Mouse (Mus musculus) midbrain, embryonic 12.5 days (tissue): Measurements from ENCODE around the gene Alk. TPM values are rescaled to one million over a fixed set of nuclear protein-coding genes. Genes with fewer than 3 reads are reported as not detected.

Source experiments
- ATAC-seq: fragments of 200-750 bp; cut with Nextera tagmentation; 2 replicates; pipeline ENCODE4 v1.8.0; 2017; ENCODE audit warnings: low read depth, moderate TSS enrichment, moderate library complexity; ENCODE audit not compliant: low FRiP score
- H3K27ac ChIP-seq: fragments of 300-500 bp; sonication (generic); replicated peaks from 2 replicates; pipeline ENCODE4 v1.5.1; 2016; ENCODE audit warnings: mild to moderate bottlenecking
- H3K27me3 ChIP-seq: fragments of 300-500 bp; sonication (generic); 2 replicates; pipeline ENCODE4 v1.6.1; 2016; ENCODE audit warnings: mild to moderate bottlenecking
- H3K36me3 ChIP-seq: fragments of 300-500 bp; sonication (generic); 2 replicates; pipeline ENCODE4 v1.6.1; 2016
- H3K4me1 ChIP-seq: fragments of 300-500 bp; sonication (generic); 2 replicates; pipeline ENCODE4 v1.6.1; 2016
- H3K4me2 ChIP-seq: fragments of 300-500 bp; sonication (generic); replicated peaks from 2 replicates; pipeline ENCODE4 v1.6.1; 2016; ENCODE audit warnings: mild to moderate bottlenecking, moderate library complexity
- H3K4me3 ChIP-seq: fragments of 300-500 bp; sonication (generic); 2 replicates; pipeline ENCODE4 v1.5.1; 2016; ENCODE audit warnings: mild to moderate bottlenecking
- H3K9ac ChIP-seq: fragments of 300-500 bp; sonication (generic); replicated peaks from 2 replicates; pipeline ENCODE4 v1.6.1; 2016; ENCODE audit warnings: mild to moderate bottlenecking, moderate library complexity
- H3K9me3 ChIP-seq: fragments of 300-500 bp; sonication (generic); 2 replicates; pipeline ENCODE4 v1.6.1; 2016; ENCODE audit warnings: mild to moderate bottlenecking
- WGBS: fragments of 180-500 bp; shearing (Covaris S2); methylation state at CpG from one replicate; pipeline ENCODE4 v1.1.7; 2016; 5-methylcytosine and 5-hydroxymethylcytosine counted together
- polyA plus RNA-seq: library from polyadenylated mRNA; unstranded; fragments of >200 nt; fragmentation: Nextera tagmentation; extraction: Ambion mirVana; gene quantifications from 2 replicates; pipeline ENCODE4 v1.2.1, GENCODE M21; 2016

Gene Alk
- polyA plus RNA-seq, 1 experiment from 2014 or later: 0.99 TPM

GRCm38 (mm10) chr17:72476956-72477355 lies 127.5 kb downstream of the Alk start:
- 34% methylated on average over 4 of the region's 4 CpGs for WGBS
- H3K27me3 ChIP-seq: no peaks in the 10 kb centered on the region; the same call in 1 of the 2 replicates
- ATAC-seq: no peak
- no peak overlapping the region for H3K27ac ChIP-seq
- H3K9me3 ChIP-seq: no peaks in the 10 kb centered on the region
- H3K36me3 ChIP-seq: no peaks in the 10 kb centered on the region
- no peak overlapping the region for H3K4me3 ChIP-seq
- H3K4me1 ChIP-seq: no peaks in the 10 kb centered on the region; the same call in 1 of the 2 replicates
- H3K4me2 ChIP-seq: no peak overlapping the region
- no peak overlapping the region for H3K9ac ChIP-seq

GRCm38 (mm10) chr17:72474166-72474565 lies 130.3 kb downstream of the Alk start:
- no peaks in the 10 kb centered on the region; the same call in 1 of the 2 replicates for H3K4me1 ChIP-seq
- peak; percentile 47; the same call in 1 of the 2 replicates for ATAC-seq
- 47% methylated on average over 5 of the region's 5 CpGs for WGBS
- H3K9me3 ChIP-seq: no peaks in the 10 kb centered on the region
- no peak overlapping the region for H3K4me2 ChIP-seq
- H3K27ac ChIP-seq: no peak overlapping the region
- H3K36me3 ChIP-seq: no peaks in the 10 kb centered on the region
- H3K9ac ChIP-seq: no peak overlapping the region
- H3K4me3 ChIP-seq: no peak overlapping the region
- H3K27me3 ChIP-seq: peaks cover 4% of the 10 kb centered on the region; the same call in 1 of the 2 replicates

- Histone ChIP-seq H3K27ac (no peak overlapping the region), H3K4me1 (no peaks in the 10 kb centered on the region), H3K27me3 (no peaks in the 10 kb centered on the region), H3K4me2 (no peak overlapping the region), H3K4me3 (no peak overlapping the region), H3K9me3 (no peaks in the 10 kb centered on the region), H3K36me3 (no peaks in the 10 kb centered on the region), H3K9ac (no peak overlapping the region)
- WGBS: 86% methylated on average over 4 of the region's 4 CpGs
- no peak for ATAC-seq
Observed at GRCm38 (mm10) chr17:72448477-72448876, 155.9 kb downstream of the Alk start.

- H3K4me2 ChIP-seq: no peak overlapping the region
- no peaks in the 10 kb centered on the region for H3K9me3 ChIP-seq
- 78% methylated on average over 3 of the region's 3 CpGs for WGBS
- H3K27ac ChIP-seq: no peak overlapping the region
- no peaks in the 10 kb centered on the region for H3K4me1 ChIP-seq
- H3K36me3 ChIP-seq: no peaks in the 10 kb centered on the region
- H3K4me3 ChIP-seq: no peak overlapping the region
- no peak overlapping the region for H3K9ac ChIP-seq
- no peaks in the 10 kb centered on the region for H3K27me3 ChIP-seq
- no peak for ATAC-seq
Observed at GRCm38 (mm10) chr17:72445204-72446177, 158.9 kb downstream of the Alk start.

GRCm38 (mm10) chr17:72417451-72417850 lies 187.0 kb downstream of the Alk start:
- no peak for ATAC-seq
- WGBS: 87% methylated on average over 4 of the region's 4 CpGs

GRCm38 (mm10) chr17:72414676-72415075 lies 189.8 kb downstream of the Alk start:
- ATAC-seq: no peak
- no peak overlapping the region for H3K27ac ChIP-seq
- H3K27me3 ChIP-seq: no peaks in the 10 kb centered on the region
- no peaks in the 10 kb centered on the region for H3K36me3 ChIP-seq
- no peak overlapping the region for H3K4me2 ChIP-seq
- H3K9me3 ChIP-seq: no peaks in the 10 kb centered on the region
- no peak overlapping the region for H3K9ac ChIP-seq
- H3K4me1 ChIP-seq: no peaks in the 10 kb centered on the region
- no peak overlapping the region for H3K4me3 ChIP-seq

More at GRCm38 (mm10) chr17:72417451-72417850, 187.0 kb downstream of the Alk start:
- H3K9ac ChIP-seq: no peak overlapping the region
- no peaks in the 10 kb centered on the region for H3K9me3 ChIP-seq
- H3K27me3 ChIP-seq: no peaks in the 10 kb centered on the region
- no peak overlapping the region for H3K27ac ChIP-seq
- H3K4me1 ChIP-seq: no peaks in the 10 kb centered on the region
- H3K36me3 ChIP-seq: no peaks in the 10 kb centered on the region
- no peak overlapping the region for H3K4me2 ChIP-seq
- H3K4me3 ChIP-seq: no peak overlapping the region

GRCm38 (mm10) chr17:72404813-72405212 lies 199.6 kb downstream of the Alk start:
- Histone ChIP-seq H3K9ac (no peak overlapping the region), H3K36me3 (no peaks in the 10 kb centered on the region), H3K9me3 (no peaks in the 10 kb centered on the region), H3K27me3 (no peaks in the 10 kb centered on the region), H3K4me3 (no peak overlapping the region), H3K4me2 (no peak overlapping the region), H3K27ac (no peak overlapping the region), H3K4me1 (no peaks in the 10 kb centered on the region)
- ATAC-seq: no peak
- 81% methylated on average over 2 of the region's 2 CpGs for WGBS

GRCm38 (mm10) chr17:72401861-72402260 lies 202.6 kb downstream of the Alk start:
- Histone ChIP-seq H3K36me3 (no peaks in the 10 kb centered on the region), H3K9me3 (no peaks in the 10 kb centered on the region), H3K4me2 (no peak overlapping the region), H3K4me1 (no peaks in the 10 kb centered on the region), H3K9ac (no peak overlapping the region), H3K27me3 (no peaks in the 10 kb centered on the region), H3K4me3 (no peak overlapping the region), H3K27ac (no peak overlapping the region)
- no peak for ATAC-seq
- WGBS: 86% methylated on average over 3 of the region's 3 CpGs

- H3K27ac ChIP-seq: no peak overlapping the region
- H3K4me2 ChIP-seq: no peak overlapping the region
- H3K36me3 ChIP-seq: no peaks in the 10 kb centered on the region
- H3K4me1 ChIP-seq: no peaks in the 10 kb centered on the region
- H3K4me3 ChIP-seq: no peak overlapping the region
- H3K9ac ChIP-seq: no peak overlapping the region
- H3K27me3 ChIP-seq: no peaks in the 10 kb centered on the region
- ATAC-seq: no peak
- 95% methylated on average over 2 of the region's 2 CpGs for WGBS
- no peaks in the 10 kb centered on the region for H3K9me3 ChIP-seq
Observed at GRCm38 (mm10) chr17:72401349-72401748, 203.1 kb downstream of the Alk start.

GRCm38 (mm10) chr17:72399331-72400059 lies 204.9 kb downstream of the Alk start:
- no peaks in the 10 kb centered on the region for H3K4me1 ChIP-seq
- WGBS: 82% methylated on average over 3 of the region's 3 CpGs
- H3K9me3 ChIP-seq: no peaks in the 10 kb centered on the region
- ATAC-seq: no peak
- no peak overlapping the region for H3K9ac ChIP-seq
- H3K36me3 ChIP-seq: no peaks in the 10 kb centered on the region
- H3K4me2 ChIP-seq: no peak overlapping the region
- H3K27ac ChIP-seq: no peak overlapping the region
- H3K4me3 ChIP-seq: no peak overlapping the region
- H3K27me3 ChIP-seq: no peaks in the 10 kb centered on the region

GRCm38 (mm10) chr17:72395956-72396355 lies 208.5 kb downstream of the Alk start:
- WGBS: 57% methylated on average over 8 of the region's 8 CpGs
- H3K4me1 ChIP-seq: 0 out of 2 replicates have a peak, but pooled peaks cover 2% of the 10 kb centered on the region
- no peak overlapping the region for H3K9ac ChIP-seq
- H3K36me3 ChIP-seq: no peaks in the 10 kb centered on the region
- no peak overlapping the region for H3K27ac ChIP-seq
- no peak overlapping the region for H3K4me2 ChIP-seq
- no peak overlapping the region for H3K4me3 ChIP-seq
- no peak for ATAC-seq
- no peaks in the 10 kb centered on the region for H3K9me3 ChIP-seq
- no peaks in the 10 kb centered on the region for H3K27me3 ChIP-seq

GRCm38 (mm10) chr17:72368991-72369390 lies 235.4 kb downstream of the Alk start:
- H3K27ac ChIP-seq: no peak overlapping the region
- H3K36me3 ChIP-seq: no peaks in the 10 kb centered on the region
- H3K9ac ChIP-seq: no peak overlapping the region
- no peaks in the 10 kb centered on the region for H3K4me1 ChIP-seq
- no peaks in the 10 kb centered on the region for H3K9me3 ChIP-seq
- H3K27me3 ChIP-seq: no peaks in the 10 kb centered on the region
- H3K4me3 ChIP-seq: no peak overlapping the region
- WGBS: 91% methylated on average over 4 of the region's 4 CpGs
- H3K4me2 ChIP-seq: no peak overlapping the region
- no peak for ATAC-seq
